Mouse (Mus musculus) embryonic facial prominence, embryonic 12.5 days (tissue): ENCODE data around the gene Smad3. TPM values are rescaled to one million over a fixed set of nuclear protein-coding genes. Genes with fewer than 3 reads are reported as not detected.

Experiments used
- ATAC-seq: fragments of 200-750 bp; cut with Nextera tagmentation; 2 replicates; pipeline ENCODE4 v1.8.0; 2017; ENCODE audit not compliant: insufficient number of reproducible peaks, insufficient read depth, low FRiP score, low TSS enrichment
- H3K27ac ChIP-seq: fragments of 300-500 bp; sonication (generic); 2 replicates; pipeline ENCODE4 v1.5.1; 2016; ENCODE audit warnings: mild to moderate bottlenecking
- H3K27me3 ChIP-seq: fragments of 300-500 bp; sonication (generic); 2 replicates; pipeline ENCODE4 v1.6.1; 2016; ENCODE audit warnings: mild to moderate bottlenecking, moderate library complexity
- H3K36me3 ChIP-seq: fragments of 300-500 bp; sonication (generic); 2 replicates; pipeline ENCODE4 v1.6.1; 2016; ENCODE audit warnings: mild to moderate bottlenecking
- H3K4me1 ChIP-seq: fragments of 300-500 bp; sonication (generic); 2 replicates; pipeline ENCODE4 v1.6.1; 2016
- H3K4me2 ChIP-seq: fragments of 300-500 bp; sonication (generic); replicated peaks from 2 replicates; pipeline ENCODE4 v1.6.1; 2016; ENCODE audit warnings: mild to moderate bottlenecking, moderate library complexity
- H3K4me3 ChIP-seq: fragments of 300-500 bp; sonication (generic); 2 replicates; pipeline ENCODE4 v1.5.1; 2016; ENCODE audit warnings: mild to moderate bottlenecking
- H3K9ac ChIP-seq: fragments of 300-500 bp; sonication (generic); 2 replicates; pipeline ENCODE4 v1.6.1; 2016; ENCODE audit warnings: mild to moderate bottlenecking, moderate library complexity
- H3K9me3 ChIP-seq: fragments of 300-500 bp; sonication (generic); 2 replicates; pipeline ENCODE4 v1.6.1; 2016; ENCODE audit warnings: mild to moderate bottlenecking, moderate library complexity
- WGBS: fragments of 180-500 bp; shearing (Covaris S2); methylation state at CpG from one replicate; pipeline ENCODE4 v1.1.7; 2016; 5-methylcytosine and 5-hydroxymethylcytosine counted together
- polyA plus RNA-seq: library from polyadenylated mRNA; unstranded; fragments of >200 nt; fragmentation: Nextera tagmentation; extraction: Ambion mirVana; gene quantifications from 2 replicates; pipeline ENCODE4 v1.2.1, GENCODE M21; 2016

Smad3 gene
- polyA plus RNA-seq, 1 experiment from 2014 or later, result 38.6 TPM

DNA sequence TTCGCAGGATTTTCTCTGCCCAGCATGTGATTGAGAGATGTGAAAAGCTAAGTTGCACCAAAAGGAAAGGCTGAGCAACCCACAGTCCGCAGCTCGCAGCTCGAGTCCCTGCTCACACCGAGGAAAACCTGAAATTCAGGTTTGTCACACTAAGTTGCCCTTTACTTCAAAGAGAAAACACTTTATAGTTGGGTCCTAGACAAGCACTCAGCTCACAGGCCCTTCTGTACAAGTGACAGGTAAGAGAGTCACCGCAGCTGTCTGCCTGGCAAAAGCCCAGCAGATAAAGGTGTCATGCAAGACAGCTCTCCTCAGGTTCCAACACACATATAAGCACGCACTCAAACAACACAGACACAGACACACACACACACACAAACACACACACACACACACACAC lies 5.2 kb downstream of the Smad3 start:
- no peaks in the 10 kb centered on the region for H3K36me3 ChIP-seq
- no peak overlapping the region for H3K4me3 ChIP-seq
- 69% methylated on average over 7 of the region's 7 CpGs for WGBS
- no peaks in the 10 kb centered on the region for H3K9me3 ChIP-seq
- no peak for ATAC-seq
- H3K9ac ChIP-seq, result no peak overlapping the region
- H3K4me2 ChIP-seq, result 0 out of 2 replicates have a peak overlapping the region, but pooled peaks have one; percentile 7
- no peak overlapping the region for H3K27ac ChIP-seq
- no peaks in the 10 kb centered on the region for H3K27me3 ChIP-seq
- peaks cover 85% of the 10 kb centered on the region for H3K4me1 ChIP-seq

DNA sequence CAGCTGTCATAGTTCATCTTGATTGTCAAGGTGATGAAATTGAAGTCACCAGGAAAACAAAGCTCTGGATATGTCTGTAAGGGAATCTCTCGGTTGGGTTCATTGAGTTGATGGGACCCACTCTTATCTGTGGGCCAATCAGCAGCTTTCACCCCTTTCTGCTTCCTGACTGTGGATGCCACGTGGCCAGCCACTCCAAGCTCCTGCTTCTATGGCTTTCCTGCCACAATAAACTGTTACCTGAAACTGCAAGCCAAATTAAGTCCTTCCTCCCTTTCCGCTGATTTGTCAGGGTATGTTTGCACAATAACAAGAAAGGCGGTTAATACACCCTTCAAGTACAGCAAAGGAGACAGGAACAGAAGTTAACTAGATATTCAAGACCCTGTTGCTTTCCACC lies 6.5 kb downstream of the Smad3 start:
- peaks cover 95% of the 10 kb centered on the region for H3K4me1 ChIP-seq
- no peak overlapping the region for H3K9ac ChIP-seq
- H3K36me3 ChIP-seq, result no peaks in the 10 kb centered on the region
- WGBS, result 59% methylated on average over 4 of the region's 4 CpGs
- H3K4me3 ChIP-seq, result no peak overlapping the region
- H3K9me3 ChIP-seq, result no peaks in the 10 kb centered on the region
- no peak for ATAC-seq
- no peak overlapping the region for H3K27ac ChIP-seq
- H3K27me3 ChIP-seq, result no peaks in the 10 kb centered on the region
- H3K4me2 ChIP-seq, result no peak overlapping the region

DNA sequence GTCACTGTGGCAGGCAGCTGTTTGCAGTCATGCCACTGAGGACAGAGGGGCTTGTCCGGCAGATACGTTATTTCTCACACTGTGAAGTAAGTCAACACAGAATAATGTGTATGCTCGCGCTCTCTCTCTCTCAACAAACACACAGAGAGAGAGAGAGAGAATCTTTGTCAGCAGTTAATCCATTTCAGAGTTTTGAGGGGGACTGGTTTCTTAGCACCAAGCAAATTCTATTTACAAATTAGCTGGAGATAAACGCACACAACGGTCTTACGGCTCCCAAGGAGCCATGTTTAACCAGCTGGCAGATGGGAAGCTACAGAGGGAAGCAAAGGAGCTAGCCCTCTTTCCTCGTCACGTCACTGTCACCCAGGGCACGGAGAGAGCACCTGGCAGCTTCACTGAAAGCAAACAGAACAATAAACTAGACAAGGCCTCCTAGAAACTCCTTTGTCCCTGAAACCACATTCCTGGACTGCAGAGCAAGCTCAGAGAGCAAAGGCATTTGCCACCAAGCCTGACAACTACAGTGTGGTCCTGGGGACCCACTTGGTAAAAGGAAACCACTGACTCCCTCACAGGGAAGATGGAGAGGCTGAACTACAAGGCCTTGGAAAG lies 7.3 kb downstream of the Smad3 start:
- Histone ChIP-seq H3K4me2 (no peak overlapping the region), H3K36me3 (no peaks in the 10 kb centered on the region), H3K9ac (no peak overlapping the region), H3K27ac (peak overlapping the region; percentile 24; the same call in 1 of the 2 replicates), H3K4me1 (peaks cover 94% of the 10 kb centered on the region), H3K4me3 (no peak overlapping the region), H3K9me3 (no peaks in the 10 kb centered on the region), H3K27me3 (no peaks in the 10 kb centered on the region)
- ATAC-seq, result no peak
- WGBS, result 37% methylated on average over 10 of the region's 10 CpGs

DNA sequence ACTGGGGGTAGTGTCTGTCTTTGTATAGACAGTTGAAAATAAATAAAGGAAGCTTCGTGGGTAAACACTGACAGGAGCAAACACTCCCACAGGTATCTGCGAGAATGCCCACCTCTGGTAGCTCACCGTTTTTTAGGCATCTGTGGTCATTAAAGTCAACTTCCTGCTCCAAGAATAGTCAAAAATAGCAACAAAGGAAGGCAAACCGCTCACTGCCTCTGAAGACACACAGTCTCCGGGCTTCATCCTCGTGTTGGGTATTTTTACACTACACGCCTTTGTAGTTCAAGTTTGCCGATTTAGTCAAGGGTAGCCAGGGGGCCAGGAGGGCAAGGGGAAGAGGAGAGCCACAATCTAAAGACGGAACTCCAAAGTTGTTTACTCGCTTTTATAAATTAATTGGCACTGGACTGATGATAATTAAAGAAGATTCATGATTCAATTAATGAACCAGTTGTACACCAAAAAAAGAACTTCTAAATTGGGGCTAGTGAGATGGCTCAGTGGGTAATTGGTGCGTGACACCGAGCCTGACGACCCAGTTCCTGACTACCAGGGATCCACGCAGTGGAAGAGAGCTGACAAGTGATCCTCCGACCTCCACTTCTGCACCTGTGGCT lies 8.4 kb downstream of the Smad3 start:
- no peak overlapping the region for H3K4me3 ChIP-seq
- no peak overlapping the region for H3K9ac ChIP-seq
- H3K4me2 ChIP-seq, result no peak overlapping the region
- no peak for ATAC-seq
- no peak overlapping the region for H3K27ac ChIP-seq
- H3K9me3 ChIP-seq, result no peaks in the 10 kb centered on the region
- H3K27me3 ChIP-seq, result no peaks in the 10 kb centered on the region
- H3K4me1 ChIP-seq, result peaks cover 92% of the 10 kb centered on the region
- 0 out of 2 replicates have a peak, but pooled peaks cover 7% of the 10 kb centered on the region for H3K36me3 ChIP-seq
- WGBS, result 45% methylated on average over 15 of the region's 15 CpGs

DNA sequence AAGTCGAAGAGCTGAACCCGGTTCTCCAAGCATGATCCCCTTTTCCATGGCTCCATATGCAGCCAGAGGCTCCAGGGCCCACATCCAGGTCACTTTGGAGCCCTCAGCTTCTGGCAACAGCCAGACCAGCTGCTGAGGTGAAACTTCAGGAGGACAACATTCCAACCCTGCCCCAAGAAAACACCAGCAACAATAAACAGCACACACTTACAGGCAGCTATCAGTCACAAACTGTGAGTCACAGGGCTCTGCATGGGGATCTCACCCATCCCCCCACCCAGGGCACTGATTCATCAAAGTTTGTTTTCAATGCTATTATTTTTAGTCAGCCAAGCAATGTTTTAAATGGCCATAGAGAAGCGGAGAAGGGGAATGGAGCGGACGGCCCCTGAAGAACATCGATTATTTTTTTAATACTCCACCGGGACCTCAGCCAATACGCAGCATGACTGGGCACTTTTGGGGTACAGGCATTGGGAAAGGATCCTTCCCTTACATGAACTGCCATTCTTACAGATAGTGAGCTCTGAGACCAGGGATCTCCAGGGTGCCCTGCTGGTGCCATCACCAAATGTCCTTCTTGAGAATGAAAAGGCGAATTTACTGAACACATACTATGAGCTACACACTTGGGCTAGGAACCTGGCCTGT lies 10.0 kb downstream of the Smad3 start:
- 78% methylated on average over 9 of the region's 9 CpGs for WGBS
- no peak overlapping the region for H3K9ac ChIP-seq
- no peaks in the 10 kb centered on the region for H3K9me3 ChIP-seq
- H3K27me3 ChIP-seq, result no peaks in the 10 kb centered on the region
- no peak overlapping the region for H3K4me3 ChIP-seq
- no peak overlapping the region for H3K27ac ChIP-seq
- H3K4me1 ChIP-seq, result peaks cover 87% of the 10 kb centered on the region
- H3K36me3 ChIP-seq, result 0 out of 2 replicates have a peak, but pooled peaks cover 7% of the 10 kb centered on the region
- no peak for ATAC-seq
- no peak overlapping the region for H3K4me2 ChIP-seq

DNA sequence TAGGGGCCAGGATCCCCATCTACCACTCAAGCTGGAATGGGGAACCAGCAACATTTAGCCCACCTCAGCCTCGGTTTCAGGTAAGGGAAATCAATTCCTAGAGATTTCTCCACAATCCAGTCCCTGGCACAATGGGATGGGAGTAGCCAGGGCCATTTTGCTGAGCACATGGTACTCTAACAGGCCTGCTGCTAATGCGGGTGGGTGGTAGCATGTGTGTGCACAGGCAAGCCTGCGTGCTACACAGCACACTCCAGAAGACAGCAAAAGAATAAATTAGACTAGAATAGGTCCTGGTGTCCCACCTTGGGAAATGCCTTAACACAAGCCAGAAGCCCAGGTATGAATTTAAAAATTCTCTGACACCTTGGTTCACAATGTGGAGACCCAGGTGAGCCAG lies 10.8 kb downstream of the Smad3 start:
- WGBS, result 89% methylated on average over 3 of the region's 3 CpGs
- H3K4me2 ChIP-seq, result no peak overlapping the region
- H3K9ac ChIP-seq, result no peak overlapping the region
- 0 out of 2 replicates have a peak overlapping the region, but pooled peaks have one; percentile 48 for H3K27ac ChIP-seq
- no peaks in the 10 kb centered on the region for H3K27me3 ChIP-seq
- peaks cover 87% of the 10 kb centered on the region for H3K4me1 ChIP-seq
- no peak overlapping the region for H3K4me3 ChIP-seq
- 0 out of 2 replicates have a peak, but pooled peaks cover 7% of the 10 kb centered on the region for H3K36me3 ChIP-seq
- no peaks in the 10 kb centered on the region for H3K9me3 ChIP-seq
- no peak for ATAC-seq

DNA sequence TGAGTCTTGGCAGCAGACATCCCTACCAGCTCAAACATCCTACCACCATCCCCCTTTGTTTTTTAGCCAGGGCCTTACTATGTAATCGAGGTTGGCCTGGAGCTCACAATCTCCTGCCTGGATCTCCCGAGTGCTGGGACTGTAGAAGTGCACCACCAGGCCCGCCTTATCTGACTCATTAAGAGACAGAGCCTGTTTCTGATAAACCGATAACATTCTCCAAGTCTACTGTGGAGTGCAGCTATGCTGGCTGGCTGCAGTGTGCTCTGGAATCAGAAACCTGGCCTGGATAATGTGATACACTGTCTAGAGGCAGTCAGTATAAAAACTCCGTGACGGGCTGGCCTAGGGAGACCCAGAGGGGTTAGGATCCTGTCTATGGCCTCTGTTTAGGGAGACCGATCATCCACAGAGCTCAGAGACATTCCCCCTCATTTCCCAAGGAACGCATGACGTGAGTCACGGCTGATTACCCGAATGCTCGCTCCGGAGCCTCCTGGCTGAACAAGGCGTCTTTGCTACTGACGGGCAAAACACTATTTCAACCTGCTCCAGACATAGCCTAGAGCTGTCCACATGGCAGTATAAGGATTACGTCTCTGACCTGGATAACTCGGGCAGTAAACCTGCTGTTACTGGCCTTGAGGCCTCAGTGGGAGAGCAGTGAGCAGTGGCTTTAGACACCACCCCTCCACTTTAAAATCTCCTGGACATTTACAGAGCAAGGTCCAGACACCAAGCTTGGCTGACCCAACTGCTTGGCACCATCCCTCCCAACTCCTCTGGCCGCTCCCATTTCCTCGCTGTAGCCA lies 11.8 kb downstream of the Smad3 start:
- Histone ChIP-seq H3K9me3 (no peaks in the 10 kb centered on the region), H3K9ac (no peak overlapping the region), H3K27ac (peak overlapping the region; percentile 48), H3K36me3 (0 out of 2 replicates have a peak, but pooled peaks cover 7% of the 10 kb centered on the region), H3K27me3 (no peaks in the 10 kb centered on the region), H3K4me3 (no peak overlapping the region), H3K4me2 (peak overlapping the region; percentile 8; the same call in 1 of the 2 replicates), H3K4me1 (peaks cover 88% of the 10 kb centered on the region)
- ATAC-seq, result peak; percentile 64; the same call in 1 of the 2 replicates
- 35% methylated on average over 19 of the region's 19 CpGs for WGBS

DNA sequence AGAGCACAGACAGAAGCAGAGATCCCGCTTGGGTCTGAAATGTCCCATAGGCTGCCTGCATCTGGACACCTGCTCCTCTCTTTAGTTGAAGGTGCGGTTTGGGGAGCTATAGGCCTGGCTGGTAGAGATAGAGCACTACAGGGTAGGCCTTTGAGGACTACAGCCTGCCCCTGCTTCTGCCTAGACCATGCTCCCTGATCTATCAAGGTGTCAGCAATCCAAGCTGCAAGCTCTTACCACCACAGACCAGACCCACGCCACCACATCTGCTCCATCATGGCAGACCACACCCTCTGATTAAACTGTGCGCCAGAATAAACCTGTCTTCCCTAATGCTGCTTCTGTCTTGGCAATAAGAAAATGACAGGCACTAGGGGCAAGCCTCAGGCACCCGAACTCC lies 13.2 kb downstream of the Smad3 start:
- H3K27ac ChIP-seq, result no peak overlapping the region
- peaks cover 11% of the 10 kb centered on the region; the same call in 1 of the 2 replicates for H3K36me3 ChIP-seq
- H3K9me3 ChIP-seq, result no peaks in the 10 kb centered on the region
- no peak overlapping the region for H3K9ac ChIP-seq
- no peak overlapping the region for H3K4me3 ChIP-seq
- peaks cover 80% of the 10 kb centered on the region for H3K4me1 ChIP-seq
- 84% methylated on average over 5 of the region's 5 CpGs for WGBS
- ATAC-seq, result no peak
- H3K27me3 ChIP-seq, result no peaks in the 10 kb centered on the region
- no peak overlapping the region for H3K4me2 ChIP-seq

DNA sequence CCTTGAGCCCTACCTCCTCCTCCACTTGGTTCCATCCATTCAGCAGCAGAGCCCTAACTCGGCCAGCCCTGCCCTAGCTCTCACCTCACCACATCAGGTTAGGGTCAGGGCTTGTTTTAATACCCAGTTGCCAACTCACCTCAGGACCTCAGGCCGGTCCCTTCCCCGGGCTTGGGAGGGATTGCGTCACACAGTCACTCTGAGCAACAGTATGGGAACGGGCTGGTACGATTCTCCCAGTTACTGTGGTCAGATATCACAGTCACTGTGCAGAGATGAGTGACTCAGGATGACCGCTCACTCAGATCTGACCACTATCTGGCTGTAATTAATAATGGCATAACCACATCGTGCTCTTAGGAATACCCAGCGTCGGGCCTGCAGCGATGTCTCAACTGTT lies 14.0 kb downstream of the Smad3 start:
- ATAC-seq, result no peak
- H3K4me3 ChIP-seq, result no peak overlapping the region
- no peaks in the 10 kb centered on the region for H3K27me3 ChIP-seq
- H3K9me3 ChIP-seq, result no peaks in the 10 kb centered on the region
- peaks cover 80% of the 10 kb centered on the region for H3K4me1 ChIP-seq
- peaks cover 12% of the 10 kb centered on the region for H3K36me3 ChIP-seq
- 86% methylated on average over 11 of the region's 11 CpGs for WGBS
- H3K9ac ChIP-seq, result no peak overlapping the region
- no peak overlapping the region for H3K27ac ChIP-seq
- H3K4me2 ChIP-seq, result no peak overlapping the region

DNA sequence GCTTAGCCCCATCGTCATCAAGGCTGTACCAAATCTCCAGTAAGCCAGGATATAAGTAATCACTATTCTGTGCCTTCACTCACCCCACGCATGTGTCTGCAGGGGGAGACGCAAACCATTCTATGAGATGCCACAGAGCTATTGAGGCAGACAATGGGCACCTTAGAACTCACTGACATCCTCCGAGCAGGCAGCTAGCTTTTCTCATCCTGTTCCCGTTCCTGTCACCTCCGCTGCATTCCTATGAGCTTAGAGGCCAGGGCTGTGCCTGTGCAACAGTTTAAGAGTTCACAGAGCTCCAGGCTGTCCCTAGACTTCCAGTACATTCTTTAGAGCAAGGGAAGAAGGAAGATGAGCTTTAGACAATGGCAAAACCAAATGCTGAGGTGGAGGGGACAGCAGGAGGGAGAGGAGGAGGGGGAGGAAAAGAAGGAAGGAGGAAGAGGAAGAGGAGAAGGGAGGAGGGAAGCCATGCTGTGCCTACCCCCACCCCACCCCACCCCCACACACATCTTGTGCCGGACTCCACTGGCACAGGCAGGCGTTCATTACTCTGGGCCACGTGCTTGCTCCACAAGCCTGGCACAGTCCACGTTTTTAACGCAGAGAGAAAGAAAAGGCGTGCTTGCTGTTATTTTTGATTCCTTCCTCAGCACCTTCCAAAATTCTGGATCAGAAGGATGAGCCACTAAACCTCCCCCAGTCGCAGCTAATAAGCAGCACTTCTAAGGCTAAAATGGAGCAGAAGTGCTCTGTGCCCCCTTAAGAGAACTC lies 14.7 kb downstream of the Smad3 start:
- Histone ChIP-seq H3K9me3 (no peaks in the 10 kb centered on the region), H3K4me2 (no peak overlapping the region), H3K27ac (0 out of 2 replicates have a peak overlapping the region, but pooled peaks have one; percentile 25), H3K36me3 (peaks cover 12% of the 10 kb centered on the region), H3K27me3 (no peaks in the 10 kb centered on the region), H3K4me3 (no peak overlapping the region), H3K4me1 (peaks cover 79% of the 10 kb centered on the region), H3K9ac (no peak overlapping the region)
- WGBS, result 51% methylated on average over 13 of the region's 13 CpGs
- ATAC-seq, result no peak

DNA sequence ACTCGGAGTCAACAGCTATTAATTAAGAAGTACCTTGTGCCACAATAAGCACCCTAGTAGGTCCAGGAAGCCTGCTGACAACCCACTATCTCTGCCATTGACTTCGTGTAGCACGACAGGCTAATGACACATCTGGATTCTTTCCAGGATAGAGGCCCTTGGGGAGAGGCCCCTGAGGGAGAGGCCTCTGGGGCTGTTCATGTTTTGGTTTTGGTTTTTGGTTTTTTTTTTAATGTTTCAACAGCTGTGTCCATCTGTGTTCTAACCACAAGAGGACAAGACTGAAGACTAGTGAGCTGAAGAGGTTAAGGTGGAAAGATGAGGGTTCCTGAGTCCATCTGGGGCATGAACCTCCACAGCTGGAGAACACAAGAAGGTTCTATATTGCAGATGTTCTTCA lies 15.5 kb downstream of the Smad3 start:
- Histone ChIP-seq H3K36me3 (peaks cover 12% of the 10 kb centered on the region), H3K4me1 (peaks cover 79% of the 10 kb centered on the region), H3K27me3 (no peaks in the 10 kb centered on the region), H3K4me2 (no peak overlapping the region), H3K9me3 (no peaks in the 10 kb centered on the region), H3K27ac (no peak overlapping the region), H3K4me3 (no peak overlapping the region), H3K9ac (no peak overlapping the region)
- WGBS, result 37% methylated on average over 3 of the region's 3 CpGs
- ATAC-seq, result no peak
